ENCODE assay signal across 15 mouse cellular contexts in genomic region chrX:56737848-56738554, GRCm38 (mm10).
"Had no signal": no experiment of that assay in that cellular context is flagged by ENCODE, and none has a peak within 500 bp of the region (broad histone marks: within the 10 kb centered on the region; RNA-seq: fewer than 3 reads in every experiment).

No protein-coding gene starts in this region.

- H3K9me3 ChIP-seq: neural tube, embryonic 15.5 days; stomach, embryonic 15.5 days had no signal

- H3K27ac ChIP-seq: neural tube, embryonic 15.5 days; stomach, embryonic 15.5 days; stomach, postnatal 0 days had no signal

- H3K4me3 ChIP-seq: neural tube, embryonic 15.5 days; stomach, embryonic 15.5 days had no signal

- H3K4me2 ChIP-seq: neural tube, embryonic 15.5 days; stomach, embryonic 15.5 days had no signal

- H3K4me1 ChIP-seq: neural tube, embryonic 15.5 days; stomach, embryonic 15.5 days had no signal

- H3K9ac ChIP-seq: neural tube, embryonic 15.5 days; stomach, embryonic 15.5 days had no signal

- H3K36me3 ChIP-seq: neural tube, embryonic 15.5 days; stomach, embryonic 15.5 days had no signal

- H3K27me3 ChIP-seq: neural tube, embryonic 15.5 days; stomach, embryonic 15.5 days had no signal

- DNase-seq: retina, postnatal 1 day; right cerebral cortex, adult 18-20 months; right cerebral cortex, postnatal 14 days; right cerebral cortex, postnatal 25 days; right cerebral cortex, postnatal 4 days; spleen, adult 18-20 months; thymus, adult 18-20 months; thymus, adult 2 months; thymus, postnatal 14 days; thymus, postnatal 25 days; thymus, postnatal 36 days; thymus, postnatal 4 days had no signal
